Mouse (Mus musculus) embryonic facial prominence, embryonic 12.5 days (tissue): ENCODE data around the gene Podxl2. TPM values are rescaled to one million over a fixed set of nuclear protein-coding genes. Genes with fewer than 3 reads are reported as not detected.
A peak's percentile ranks its signal among the peaks of the same experiment; 100 is the strongest.

ENCODE experiments used
- ATAC-seq: fragments of 200-750 bp; cut with Nextera tagmentation; 2 replicates; pipeline ENCODE4 v1.8.0; 2017; ENCODE audit not compliant: insufficient number of reproducible peaks, insufficient read depth, low FRiP score, low TSS enrichment
- H3K27ac ChIP-seq: fragments of 300-500 bp; sonication (generic); 2 replicates; pipeline ENCODE4 v1.5.1; 2016; ENCODE audit warnings: mild to moderate bottlenecking
- H3K27me3 ChIP-seq: fragments of 300-500 bp; sonication (generic); 2 replicates; pipeline ENCODE4 v1.6.1; 2016; ENCODE audit warnings: mild to moderate bottlenecking, moderate library complexity
- H3K36me3 ChIP-seq: fragments of 300-500 bp; sonication (generic); 2 replicates; pipeline ENCODE4 v1.6.1; 2016; ENCODE audit warnings: mild to moderate bottlenecking
- H3K4me1 ChIP-seq: fragments of 300-500 bp; sonication (generic); 2 replicates; pipeline ENCODE4 v1.6.1; 2016
- H3K4me2 ChIP-seq: fragments of 300-500 bp; sonication (generic); replicated peaks from 2 replicates; pipeline ENCODE4 v1.6.1; 2016; ENCODE audit warnings: mild to moderate bottlenecking, moderate library complexity
- H3K4me3 ChIP-seq: fragments of 300-500 bp; sonication (generic); 2 replicates; pipeline ENCODE4 v1.5.1; 2016; ENCODE audit warnings: mild to moderate bottlenecking
- H3K9ac ChIP-seq: fragments of 300-500 bp; sonication (generic); 2 replicates; pipeline ENCODE4 v1.6.1; 2016; ENCODE audit warnings: mild to moderate bottlenecking, moderate library complexity
- H3K9me3 ChIP-seq: fragments of 300-500 bp; sonication (generic); 2 replicates; pipeline ENCODE4 v1.6.1; 2016; ENCODE audit warnings: mild to moderate bottlenecking, moderate library complexity
- WGBS: fragments of 180-500 bp; shearing (Covaris S2); methylation state at CpG from one replicate; pipeline ENCODE4 v1.1.7; 2016; 5-methylcytosine and 5-hydroxymethylcytosine counted together
- polyA plus RNA-seq: library from polyadenylated mRNA; unstranded; fragments of >200 nt; fragmentation: Nextera tagmentation; extraction: Ambion mirVana; gene quantifications from 2 replicates; pipeline ENCODE4 v1.2.1, GENCODE M21; 2016

Gene Podxl2
- polyA plus RNA-seq, 1 experiment from 2014 or later, result 138 TPM

GRCm38 (mm10) chr6:88821901-88822300, 52.9 kb downstream of the Podxl2 start:
- Histone ChIP-seq H3K4me2 (no peak overlapping the region), H3K27me3 (no peaks in the 10 kb centered on the region), H3K27ac (no peak overlapping the region), H3K36me3 (no peaks in the 10 kb centered on the region), H3K4me3 (no peak overlapping the region), H3K9ac (no peak overlapping the region), H3K4me1 (0 out of 2 replicates have a peak, but pooled peaks cover 11% of the 10 kb centered on the region), H3K9me3 (no peaks in the 10 kb centered on the region)
- no peak for ATAC-seq
- 81% methylated on average over 11 of the region's 11 CpGs for WGBS

GRCm38 (mm10) chr6:88821294-88821693, 53.5 kb downstream of the Podxl2 start:
- Histone ChIP-seq H3K27me3 (no peaks in the 10 kb centered on the region), H3K9me3 (no peaks in the 10 kb centered on the region), H3K27ac (no peak overlapping the region), H3K36me3 (no peaks in the 10 kb centered on the region), H3K4me1 (0 out of 2 replicates have a peak, but pooled peaks cover 6% of the 10 kb centered on the region), H3K4me3 (no peak overlapping the region), H3K9ac (no peak overlapping the region), H3K4me2 (no peak overlapping the region)
- WGBS, result 92% methylated on average over 6 of the region's 6 CpGs
- no peak for ATAC-seq

- Histone ChIP-seq H3K27me3 (no peaks in the 10 kb centered on the region), H3K27ac (no peak overlapping the region), H3K4me2 (no peak overlapping the region), H3K9me3 (no peaks in the 10 kb centered on the region), H3K4me3 (no peak overlapping the region), H3K9ac (no peak overlapping the region), H3K4me1 (0 out of 2 replicates have a peak, but pooled peaks cover 6% of the 10 kb centered on the region), H3K36me3 (no peaks in the 10 kb centered on the region)
- ATAC-seq, result no peak
- whole genome bisulfite sequencing, result 34% methylated on average over 3 of the region's 3 CpGs
Measured at GRCm38 (mm10) chr6:88820853-88821252, 54.0 kb downstream of the Podxl2 start.

- H3K4me2 ChIP-seq, result no peak overlapping the region
- no peak for ATAC-seq
- 92% methylated on average over 3 of the region's 3 CpGs for WGBS
- H3K27ac ChIP-seq, result no peak overlapping the region
- 0 out of 2 replicates have a peak, but pooled peaks cover 4% of the 10 kb centered on the region for H3K27me3 ChIP-seq
- peaks cover 9% of the 10 kb centered on the region; the same call in 1 of the 2 replicates for H3K4me1 ChIP-seq
- no peaks in the 10 kb centered on the region for H3K9me3 ChIP-seq
- no peak overlapping the region for H3K4me3 ChIP-seq
- no peak overlapping the region for H3K9ac ChIP-seq
- H3K36me3 ChIP-seq, result no peaks in the 10 kb centered on the region
Measured at GRCm38 (mm10) chr6:88816913-88817312, 57.9 kb downstream of the Podxl2 start.

GRCm38 (mm10) chr6:88815489-88815888, 59.4 kb downstream of the Podxl2 start:
- Histone ChIP-seq H3K9me3 (no peaks in the 10 kb centered on the region), H3K9ac (no peak overlapping the region), H3K27ac (no peak overlapping the region), H3K27me3 (0 out of 2 replicates have a peak, but pooled peaks cover 4% of the 10 kb centered on the region), H3K4me3 (no peak overlapping the region), H3K36me3 (no peaks in the 10 kb centered on the region), H3K4me1 (peaks cover 16% of the 10 kb centered on the region; the same call in 1 of the 2 replicates), H3K4me2 (no peak overlapping the region)
- ATAC-seq, result no peak
- 93% methylated on average over 3 of the region's 3 CpGs for WGBS

- Histone ChIP-seq H3K36me3 (no peaks in the 10 kb centered on the region), H3K9me3 (no peaks in the 10 kb centered on the region), H3K27ac (no peak overlapping the region), H3K4me2 (no peak overlapping the region), H3K27me3 (0 out of 2 replicates have a peak, but pooled peaks cover 4% of the 10 kb centered on the region), H3K4me3 (no peak overlapping the region), H3K9ac (no peak overlapping the region), H3K4me1 (peaks cover 18% of the 10 kb centered on the region; the same call in 1 of the 2 replicates)
- ATAC-seq, result no peak
- WGBS, result 76% methylated on average over 3 of the region's 3 CpGs
Measured at GRCm38 (mm10) chr6:88815036-88815435, 59.8 kb downstream of the Podxl2 start.

- Histone ChIP-seq H3K4me3 (no peak overlapping the region), H3K9ac (no peak overlapping the region), H3K4me1 (peaks cover 23% of the 10 kb centered on the region; the same call in 1 of the 2 replicates), H3K27me3 (0 out of 2 replicates have a peak, but pooled peaks cover 4% of the 10 kb centered on the region), H3K36me3 (no peaks in the 10 kb centered on the region), H3K27ac (no peak overlapping the region), H3K9me3 (no peaks in the 10 kb centered on the region), H3K4me2 (no peak overlapping the region)
- 82% methylated on average over 10 of the region's 10 CpGs for WGBS
- ATAC-seq, result no peak
Measured at GRCm38 (mm10) chr6:88813832-88814231, 61.0 kb downstream of the Podxl2 start.

- Histone ChIP-seq H3K4me1 (peaks cover 23% of the 10 kb centered on the region; the same call in 1 of the 2 replicates), H3K27me3 (0 out of 2 replicates have a peak, but pooled peaks cover 4% of the 10 kb centered on the region), H3K27ac (no peak overlapping the region), H3K4me2 (no peak overlapping the region), H3K4me3 (no peak overlapping the region), H3K9me3 (no peaks in the 10 kb centered on the region), H3K36me3 (no peaks in the 10 kb centered on the region), H3K9ac (no peak overlapping the region)
- 60% methylated on average over 3 of the region's 3 CpGs for WGBS
- ATAC-seq, result no peak
Measured at GRCm38 (mm10) chr6:88812886-88813285, 62.0 kb downstream of the Podxl2 start.

- Histone ChIP-seq H3K9me3 (no peaks in the 10 kb centered on the region), H3K36me3 (no peaks in the 10 kb centered on the region), H3K27me3 (0 out of 2 replicates have a peak, but pooled peaks cover 4% of the 10 kb centered on the region), H3K4me3 (no peak overlapping the region), H3K4me1 (peaks cover 23% of the 10 kb centered on the region; the same call in 1 of the 2 replicates), H3K27ac (no peak overlapping the region), H3K4me2 (no peak overlapping the region), H3K9ac (no peak overlapping the region)
- 47% methylated on average over 7 of the region's 7 CpGs for WGBS
- ATAC-seq, result no peak
Measured at GRCm38 (mm10) chr6:88811880-88812400, 62.9 kb downstream of the Podxl2 start.

GRCm38 (mm10) chr6:88811396-88811795, 63.4 kb downstream of the Podxl2 start:
- ATAC-seq, result no peak
- no peak overlapping the region for H3K9ac ChIP-seq
- no peak overlapping the region for H3K4me3 ChIP-seq
- H3K27ac ChIP-seq, result no peak overlapping the region
- H3K4me2 ChIP-seq, result no peak overlapping the region
- WGBS, result 47% methylated on average over 6 of the region's 7 CpGs
- H3K27me3 ChIP-seq, result 0 out of 2 replicates have a peak, but pooled peaks cover 4% of the 10 kb centered on the region
- no peaks in the 10 kb centered on the region for H3K9me3 ChIP-seq
- peaks cover 23% of the 10 kb centered on the region; the same call in 1 of the 2 replicates for H3K4me1 ChIP-seq
- no peaks in the 10 kb centered on the region for H3K36me3 ChIP-seq

- ATAC-seq, result 0 out of 2 replicates have a peak, but pooled peaks have one; percentile 23
- H3K27ac ChIP-seq, result no peak overlapping the region
- H3K9me3 ChIP-seq, result no peaks in the 10 kb centered on the region
- no peak overlapping the region for H3K4me2 ChIP-seq
- no peak overlapping the region for H3K4me3 ChIP-seq
- H3K27me3 ChIP-seq, result 0 out of 2 replicates have a peak, but pooled peaks cover 4% of the 10 kb centered on the region
- H3K36me3 ChIP-seq, result no peaks in the 10 kb centered on the region
- no peak overlapping the region for H3K9ac ChIP-seq
- WGBS, result 48% methylated on average over 3 of the region's 3 CpGs
- H3K4me1 ChIP-seq, result peaks cover 23% of the 10 kb centered on the region; the same call in 1 of the 2 replicates
Measured at GRCm38 (mm10) chr6:88810291-88810690, 64.6 kb downstream of the Podxl2 start.
